Mouse (Mus musculus) forebrain, embryonic 14.5 days (tissue): ENCODE data around the gene Adipor2. TPM values are rescaled to one million over a fixed set of nuclear protein-coding genes. Genes with fewer than 3 reads are reported as not detected.

Experiments used
- ATAC-seq: fragments of 200-750 bp; cut with Nextera tagmentation; 2 replicates; pipeline ENCODE4 v1.8.0; 2017; ENCODE audit warnings: mild to moderate bottlenecking, moderate library complexity
- DNase-seq: peaks from one replicate; pipeline ENCODE4 v3.0.0-alpha.2; 2015; ENCODE audit warnings: low spot score
- H3K27ac ChIP-seq: fragments of 300-500 bp; sonication (generic); 2 replicates; pipeline ENCODE4 v1.5.1; 2014; ENCODE audit warnings: low read depth, mild to moderate bottlenecking, control low read depth, low read length, moderate library complexity
- H3K27me3 ChIP-seq: fragments of 300-500 bp; sonication (generic); replicated peaks from 2 replicates; pipeline ENCODE4 v1.6.1; 2014; ENCODE audit warnings: low read length, control low read depth, mixed read lengths; ENCODE audit not compliant: control insufficient read depth, insufficient read depth
- H3K36me3 ChIP-seq: fragments of 300-500 bp; sonication (generic); 2 replicates; pipeline ENCODE4 v1.6.1; 2014; ENCODE audit warnings: low read length, control low read depth; ENCODE audit not compliant: control insufficient read depth, insufficient read depth
- H3K4me1 ChIP-seq: fragments of 300-500 bp; sonication (generic); 2 replicates; pipeline ENCODE4 v1.6.1; 2014; ENCODE audit warnings: antibody characterized with exemption, low read length, control low read depth; ENCODE audit not compliant: control insufficient read depth, insufficient read depth
- H3K4me2 ChIP-seq: fragments of 300-500 bp; sonication (generic); 2 replicates; pipeline ENCODE4 v1.6.1; 2014; ENCODE audit warnings: mild to moderate bottlenecking, control low read depth, low read length
- H3K4me3 ChIP-seq: fragments of 300-500 bp; sonication (generic); 2 replicates; pipeline ENCODE4 v1.5.1; 2014; ENCODE audit warnings: low read depth, low read length, control low read depth
- H3K9ac ChIP-seq: fragments of 300-500 bp; sonication (generic); 2 replicates; pipeline ENCODE4 v1.6.1; 2014; ENCODE audit warnings: mild to moderate bottlenecking, low read length, control low read depth, moderate library complexity
- H3K9me3 ChIP-seq: fragments of 300-500 bp; sonication (generic); replicated peaks from 2 replicates; pipeline ENCODE4 v1.6.1; 2016; ENCODE audit warnings: low read length, control low read depth, mixed read lengths; ENCODE audit not compliant: control insufficient read depth
- WGBS: fragments of 180-500 bp; shearing (Covaris S2); extraction: QIAGEN DNeasy Blood & Tissue Kit; methylation state at CpG from one replicate; pipeline ENCODE4 v1.1.7; 2014; 5-methylcytosine and 5-hydroxymethylcytosine counted together
- polyA plus RNA-seq: library from polyadenylated mRNA; unstranded; fragments of >200 nt; fragmentation: Nextera tagmentation; extraction: Ambion mirVana; gene quantifications from 2 replicates; pipeline ENCODE4 v1.2.1, GENCODE M21; 2014

The Adipor2 gene
- polyA plus RNA-seq, 1 experiment from 2014 or later: 33.3 TPM

DNA sequence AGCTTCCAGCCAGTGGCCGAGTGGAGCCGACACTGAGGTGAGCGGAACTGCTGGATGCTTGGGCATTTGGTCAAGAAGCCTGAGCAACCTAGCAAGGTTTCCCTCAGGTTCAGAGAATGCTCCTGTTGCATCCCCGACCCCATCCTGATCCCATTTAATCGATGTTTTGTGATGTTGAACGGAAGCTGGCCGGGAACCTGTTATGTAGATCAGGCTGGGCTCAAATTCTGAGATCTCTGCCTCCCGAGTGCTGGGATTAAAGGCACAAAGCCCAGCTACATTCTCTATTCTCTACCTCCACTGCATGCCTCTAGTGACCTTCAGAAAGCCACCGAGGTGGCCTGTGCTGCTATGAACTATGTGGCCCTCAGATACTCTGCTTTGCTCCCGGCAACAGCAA, 92.7 kb downstream of the Adipor2 start:
- DNase-seq (no peak), ATAC-seq (no peak)
- Histone ChIP-seq H3K4me1 (peaks cover 15% of the 10 kb centered on the region), H3K4me3 (no peak overlapping the region), H3K27ac (no peak overlapping the region), H3K27me3 (no peaks in the 10 kb centered on the region), H3K36me3 (no peaks in the 10 kb centered on the region), H3K9ac (no peak overlapping the region), H3K4me2 (no peak overlapping the region), H3K9me3 (no peaks in the 10 kb centered on the region)
- 50% methylated on average over 10 of the region's 10 CpGs for WGBS

DNA sequence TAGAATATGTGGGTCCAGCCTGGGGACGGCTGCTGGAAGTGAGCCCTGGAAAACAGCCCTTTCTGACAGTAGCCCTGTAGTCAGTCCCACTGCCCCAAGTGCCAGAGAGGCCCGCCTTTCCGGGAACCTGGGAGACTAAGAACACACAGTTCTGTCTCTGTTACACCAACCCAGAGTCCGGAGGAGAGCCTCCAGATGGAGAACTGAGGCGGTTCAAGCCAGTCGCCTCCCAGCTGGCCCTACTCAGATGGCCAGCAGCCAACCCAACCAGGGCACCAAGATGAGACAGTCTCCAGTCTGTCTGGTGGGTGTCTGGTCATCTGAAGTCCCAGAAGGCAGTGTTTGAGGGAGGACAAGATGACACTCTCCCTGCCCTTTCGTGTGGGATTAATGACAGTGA, 95.8 kb downstream of the Adipor2 start:
- H3K27ac ChIP-seq: no peak overlapping the region
- ATAC-seq (no peak), DNase-seq (no peak)
- no peak overlapping the region for H3K4me3 ChIP-seq
- H3K36me3 ChIP-seq: no peaks in the 10 kb centered on the region
- no peaks in the 10 kb centered on the region for H3K27me3 ChIP-seq
- no peak overlapping the region for H3K9ac ChIP-seq
- peaks cover 8% of the 10 kb centered on the region; the same call in 1 of the 2 replicates for H3K4me1 ChIP-seq
- no peaks in the 10 kb centered on the region for H3K9me3 ChIP-seq
- no peak overlapping the region for H3K4me2 ChIP-seq
- WGBS: 75% methylated on average over 7 of the region's 7 CpGs

- H3K27me3 ChIP-seq: no peaks in the 10 kb centered on the region
- H3K9ac ChIP-seq: no peak overlapping the region
- H3K4me1 ChIP-seq: peaks cover 8% of the 10 kb centered on the region; the same call in 1 of the 2 replicates
- no peaks in the 10 kb centered on the region for H3K36me3 ChIP-seq
- WGBS: 55% methylated on average over 16 of the region's 16 CpGs
- H3K4me3 ChIP-seq: no peak overlapping the region
- H3K9me3 ChIP-seq: no peaks in the 10 kb centered on the region
- DNase-seq (no peak), ATAC-seq (no peak)
- H3K27ac ChIP-seq: no peak overlapping the region
- H3K4me2 ChIP-seq: no peak overlapping the region
These were observed 97.0 kb downstream of the Adipor2 start for GRCm38 (mm10) chr6:119320481-119320880.

DNA sequence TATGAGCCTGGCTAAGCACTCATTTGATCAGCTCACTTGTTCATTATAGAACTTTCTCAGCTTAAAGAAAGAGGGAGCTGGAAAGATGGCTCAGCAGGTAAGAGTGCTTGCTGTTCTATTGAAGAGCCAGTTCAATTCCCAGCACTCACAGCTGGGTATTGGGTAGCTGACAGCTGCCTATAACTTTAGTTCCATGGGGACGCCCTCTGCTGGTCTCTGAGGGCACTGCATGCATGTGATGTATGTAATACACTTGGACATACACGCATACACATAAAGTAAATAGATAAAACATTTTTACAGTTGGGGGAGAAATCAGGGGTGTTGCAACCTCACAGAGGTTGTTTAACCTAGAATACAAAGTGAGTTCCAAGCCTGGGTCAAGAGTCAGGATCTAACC, 98.1 kb downstream of the Adipor2 start:
- 75% methylated on average over 2 of the region's 2 CpGs for WGBS
- Histone ChIP-seq H3K36me3 (no peaks in the 10 kb centered on the region), H3K27ac (no peak overlapping the region), H3K4me2 (no peak overlapping the region), H3K4me3 (no peak overlapping the region), H3K27me3 (no peaks in the 10 kb centered on the region), H3K9ac (no peak overlapping the region), H3K4me1 (peaks cover 8% of the 10 kb centered on the region), H3K9me3 (no peaks in the 10 kb centered on the region)
- ATAC-seq: no peak; the same call in 1 of the 2 replicates
- DNase-seq: peak; percentile 23

GRCm38 (mm10) chr6:119318732-119319131, 98.8 kb downstream of the Adipor2 start:
- H3K4me2 ChIP-seq: no peak overlapping the region
- H3K36me3 ChIP-seq: no peaks in the 10 kb centered on the region
- H3K4me1 ChIP-seq: peaks cover 13% of the 10 kb centered on the region
- H3K27me3 ChIP-seq: no peaks in the 10 kb centered on the region
- no peaks in the 10 kb centered on the region for H3K9me3 ChIP-seq
- no peak overlapping the region for H3K9ac ChIP-seq
- DNase-seq: peak; percentile 83
- no peak overlapping the region for H3K4me3 ChIP-seq
- ATAC-seq: peak; percentile 90
- no peak overlapping the region for H3K27ac ChIP-seq
- WGBS: 5% methylated on average over 9 of the region's 9 CpGs

DNA sequence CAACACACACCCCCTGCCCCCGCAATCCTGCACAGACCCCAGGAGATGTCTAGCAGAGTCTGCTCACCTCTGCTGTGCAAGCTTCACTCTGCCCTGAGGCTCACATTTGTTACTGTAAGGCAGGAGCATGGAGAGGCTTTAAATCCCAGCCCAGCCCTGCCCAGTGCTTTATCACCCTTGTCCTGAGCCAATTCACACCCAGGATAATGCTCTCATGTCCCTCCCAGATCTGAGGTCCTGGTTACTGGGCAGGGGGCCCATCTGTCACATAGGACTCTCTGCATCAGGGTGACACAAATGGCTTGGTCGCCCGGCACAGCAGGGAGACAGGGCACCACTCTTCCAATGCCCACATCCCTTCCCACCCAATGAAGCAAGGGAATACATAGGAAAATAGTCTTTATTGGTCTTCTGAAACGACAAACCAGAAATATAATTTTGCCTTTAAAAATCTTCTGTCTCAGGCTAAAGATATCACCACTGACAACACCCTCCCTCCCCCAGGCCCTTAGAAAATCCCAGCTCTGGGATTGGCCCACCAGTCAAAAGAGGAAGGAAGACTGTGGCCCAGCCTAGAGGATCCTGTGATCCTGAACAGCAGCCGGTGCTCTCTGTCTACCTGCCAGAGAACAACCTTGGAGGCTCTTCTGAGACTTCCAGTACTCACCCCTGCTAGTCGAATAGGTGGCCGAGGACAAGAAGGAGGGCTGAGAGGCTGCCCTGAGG, 102.6 kb downstream of the Adipor2 start:
- H3K27me3 ChIP-seq: no peaks in the 10 kb centered on the region
- H3K4me3 ChIP-seq: no peak overlapping the region
- whole genome bisulfite sequencing: 72% methylated on average over 7 of the region's 7 CpGs
- DNase-seq (no peak), ATAC-seq (no peak)
- no peak overlapping the region for H3K9ac ChIP-seq
- no peaks in the 10 kb centered on the region for H3K9me3 ChIP-seq
- H3K4me1 ChIP-seq: peaks cover 23% of the 10 kb centered on the region
- no peaks in the 10 kb centered on the region for H3K36me3 ChIP-seq
- no peak overlapping the region for H3K4me2 ChIP-seq
- H3K27ac ChIP-seq: no peak overlapping the region

- Histone ChIP-seq H3K4me2 (no peak overlapping the region), H3K27ac (peak overlapping the region; percentile 60), H3K36me3 (no peaks in the 10 kb centered on the region), H3K4me1 (peaks cover 23% of the 10 kb centered on the region), H3K9ac (no peak overlapping the region), H3K27me3 (no peaks in the 10 kb centered on the region), H3K9me3 (no peaks in the 10 kb centered on the region), H3K4me3 (no peak overlapping the region)
- DNase-seq: peak; percentile 76
- 52% methylated on average over 14 of the region's 14 CpGs for WGBS
- ATAC-seq: peak; percentile 74
These were observed 103.7 kb downstream of the Adipor2 start for GRCm38 (mm10) chr6:119313588-119314375.

- ATAC-seq: 0 out of 2 replicates have a peak, but pooled peaks have one; percentile 9
These were observed 104.4 kb downstream of the Adipor2 start for GRCm38 (mm10) chr6:119313096-119313495.

GRCm38 (mm10) chr6:119312381-119312780, 105.1 kb downstream of the Adipor2 start:
- H3K27ac ChIP-seq: no peak overlapping the region
- no peak for DNase-seq
- no peaks in the 10 kb centered on the region for H3K36me3 ChIP-seq
- WGBS: 91% methylated on average over 6 of the region's 6 CpGs
- no peak overlapping the region for H3K9ac ChIP-seq
- no peak for ATAC-seq
- no peaks in the 10 kb centered on the region for H3K9me3 ChIP-seq
- no peaks in the 10 kb centered on the region for H3K27me3 ChIP-seq
- H3K4me1 ChIP-seq: peaks cover 15% of the 10 kb centered on the region
- no peak overlapping the region for H3K4me2 ChIP-seq
- H3K4me3 ChIP-seq: no peak overlapping the region

More at GRCm38 (mm10) chr6:119313096-119313495, 104.4 kb downstream of the Adipor2 start:
- no peak overlapping the region for H3K4me3 ChIP-seq
- peak; percentile 39 for DNase-seq
- no peaks in the 10 kb centered on the region for H3K9me3 ChIP-seq
- H3K27me3 ChIP-seq: no peaks in the 10 kb centered on the region
- no peaks in the 10 kb centered on the region for H3K36me3 ChIP-seq
- 59% methylated on average over 3 of the region's 3 CpGs for WGBS
- no peak overlapping the region for H3K4me2 ChIP-seq
- no peak overlapping the region for H3K9ac ChIP-seq
- H3K4me1 ChIP-seq: peaks cover 19% of the 10 kb centered on the region
- H3K27ac ChIP-seq: peak overlapping the region; percentile 60
